21 mouse cellular contexts compared by ENCODE assay signal in the genomic region with DNA sequence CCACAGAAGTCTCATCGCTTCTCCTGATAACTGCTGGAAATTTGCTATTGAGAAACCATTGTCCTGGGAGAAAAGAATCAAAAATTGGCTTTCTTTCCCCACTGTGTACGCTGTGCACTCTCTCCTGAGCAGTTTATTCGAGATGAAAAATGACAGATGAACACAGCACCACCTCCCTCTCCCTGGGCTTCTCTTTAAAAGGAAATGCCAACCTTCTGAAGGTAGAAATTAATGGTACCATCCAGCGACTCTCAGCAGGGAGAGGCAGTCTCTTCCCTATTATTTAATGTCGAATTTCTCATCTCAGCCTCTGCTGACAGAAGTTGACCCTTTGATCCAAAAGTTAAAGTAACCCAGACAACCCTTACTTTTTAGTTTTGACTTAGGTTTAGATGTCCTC. TPM values are rescaled to one million over a fixed set of nuclear protein-coding genes. Genes with fewer than 3 reads are reported as not detected.
DNase-seq lines count a peak whose midpoint lies in the region; ATAC-seq lines count a peak whose summit lies in the region.
"Had no signal": no experiment of that assay in that cellular context is flagged by ENCODE, and none has a peak within 500 bp of the region (broad histone marks: within the 10 kb centered on the region; RNA-seq: fewer than 3 reads in every experiment).

No protein-coding gene starts in this region.

- H3K4me3 ChIP-seq in forebrain, embryonic 14.5 days (ENCODE audit: low read depth, low read length) = no peak overlapping the region
- H3K4me3 ChIP-seq in forebrain, embryonic 16.5 days (replicated peaks; ENCODE audit: low read length) = no peak overlapping the region
- H3K4me3 ChIP-seq in midbrain, embryonic 14.5 days (replicated peaks; ENCODE audit: low read depth, low read length) = no peak overlapping the region
- no peak overlapping the region for H3K4me3 ChIP-seq in midbrain, embryonic 13.5 days (replicated peaks)
- H3K4me3 ChIP-seq in forebrain, embryonic 15.5 days = no peak overlapping the region
- H3K4me3 ChIP-seq: embryonic facial prominence, embryonic 10.5 days; erythroblast, embryonic 14.5 days; gastrocnemius, adult 2 months; heart, embryonic 12.5 days; hindbrain, embryonic 10.5 days; intestine, embryonic 15.5 days had no signal

- ATAC-seq in forebrain, embryonic 14.5 days = no peak
- ATAC-seq in forebrain, embryonic 16.5 days = no peak
- ATAC-seq in midbrain, embryonic 14.5 days (ENCODE audit: low FRiP score, low TSS enrichment) = no peak
- no peak for ATAC-seq in midbrain, embryonic 13.5 days
- no peak for ATAC-seq in forebrain, embryonic 15.5 days (replicated peaks)

- no peak overlapping the region for H3K27ac ChIP-seq in forebrain, embryonic 14.5 days (ENCODE audit: low read depth, low read length)
- no peak overlapping the region for H3K27ac ChIP-seq in forebrain, embryonic 16.5 days (ENCODE audit: low read length)
- H3K27ac ChIP-seq in midbrain, embryonic 14.5 days (replicated peaks; ENCODE audit: low read depth, low read length) = peak overlapping the region; percentile 60
- no peak overlapping the region for H3K27ac ChIP-seq in midbrain, embryonic 13.5 days
- peak overlapping the region; percentile 41; the same call in 1 of the 2 replicates for H3K27ac ChIP-seq in forebrain, embryonic 15.5 days (replicated peaks)
- H3K27ac ChIP-seq: embryonic facial prominence, embryonic 10.5 days; gastrocnemius, adult 2 months; hindbrain, embryonic 10.5 days; intestine, embryonic 15.5 days had no signal

- no peaks in the 10 kb centered on the region for H3K36me3 ChIP-seq in forebrain, embryonic 14.5 days (ENCODE audit: control insufficient read depth, insufficient read depth, low read length)
- no peaks in the 10 kb centered on the region for H3K36me3 ChIP-seq in forebrain, embryonic 16.5 days (ENCODE audit: control insufficient read depth, insufficient read depth)
- no peaks in the 10 kb centered on the region for H3K36me3 ChIP-seq in midbrain, embryonic 14.5 days (ENCODE audit: control insufficient read depth, insufficient read depth, low read length)
- no peaks in the 10 kb centered on the region for H3K36me3 ChIP-seq in midbrain, embryonic 13.5 days
- no peaks in the 10 kb centered on the region for H3K36me3 ChIP-seq in forebrain, embryonic 15.5 days
- H3K36me3 ChIP-seq: embryonic facial prominence, embryonic 10.5 days; heart, embryonic 12.5 days; hindbrain, embryonic 10.5 days; intestine, embryonic 15.5 days had no signal

- no peaks in the 10 kb centered on the region for H3K9me3 ChIP-seq in forebrain, embryonic 14.5 days (replicated peaks; ENCODE audit: control insufficient read depth, low read length)
- no peaks in the 10 kb centered on the region for H3K9me3 ChIP-seq in forebrain, embryonic 16.5 days (ENCODE audit: control insufficient read depth, low read length)
- H3K9me3 ChIP-seq in midbrain, embryonic 14.5 days (ENCODE audit: control insufficient read depth, low read length) = no peaks in the 10 kb centered on the region
- H3K9me3 ChIP-seq in midbrain, embryonic 13.5 days = no peaks in the 10 kb centered on the region
- no peaks in the 10 kb centered on the region for H3K9me3 ChIP-seq in forebrain, embryonic 15.5 days
- H3K9me3 ChIP-seq: embryonic facial prominence, embryonic 10.5 days; heart, embryonic 12.5 days; hindbrain, embryonic 10.5 days; intestine, embryonic 15.5 days had no signal

- WGBS in forebrain, embryonic 14.5 days = 54% methylated on average over 5 of the region's 5 CpGs
- WGBS in forebrain, embryonic 16.5 days = 52% methylated on average over 5 of the region's 5 CpGs
- 70% methylated on average over 5 of the region's 5 CpGs for WGBS in midbrain, embryonic 14.5 days
- WGBS in midbrain, embryonic 13.5 days = 69% methylated on average over 5 of the region's 5 CpGs
- WGBS in forebrain, embryonic 15.5 days = 55% methylated on average over 5 of the region's 5 CpGs

- no peak overlapping the region for H3K9ac ChIP-seq in forebrain, embryonic 14.5 days (ENCODE audit: low read length)
- no peak overlapping the region for H3K9ac ChIP-seq in forebrain, embryonic 16.5 days (replicated peaks; ENCODE audit: low read depth, low read length)
- H3K9ac ChIP-seq in midbrain, embryonic 14.5 days (replicated peaks; ENCODE audit: low read length) = no peak overlapping the region
- H3K9ac ChIP-seq in midbrain, embryonic 13.5 days (replicated peaks) = no peak overlapping the region
- H3K9ac ChIP-seq in forebrain, embryonic 15.5 days (replicated peaks) = no peak overlapping the region
- H3K9ac ChIP-seq: heart, embryonic 12.5 days; intestine, embryonic 15.5 days had no signal

- peaks cover 13% of the 10 kb centered on the region for H3K4me1 ChIP-seq in forebrain, embryonic 14.5 days (ENCODE audit: control insufficient read depth, insufficient read depth, low read length)
- H3K4me1 ChIP-seq in forebrain, embryonic 16.5 days (replicated peaks; ENCODE audit: control insufficient read depth, insufficient read depth, low read length) = peaks cover 7% of the 10 kb centered on the region; the same call in 1 of the 2 replicates
- H3K4me1 ChIP-seq in midbrain, embryonic 14.5 days (ENCODE audit: control insufficient read depth, insufficient read depth, low read length) = peaks cover 13% of the 10 kb centered on the region
- peaks cover 17% of the 10 kb centered on the region for H3K4me1 ChIP-seq in midbrain, embryonic 13.5 days (replicated peaks)
- peaks cover 14% of the 10 kb centered on the region for H3K4me1 ChIP-seq in forebrain, embryonic 15.5 days

- no peak overlapping the region for H3K4me2 ChIP-seq in forebrain, embryonic 14.5 days (ENCODE audit: low read length)
- H3K4me2 ChIP-seq in forebrain, embryonic 16.5 days (ENCODE audit: low read length) = no peak overlapping the region
- H3K4me2 ChIP-seq in midbrain, embryonic 14.5 days (ENCODE audit: low read length) = no peak overlapping the region
- no peak overlapping the region for H3K4me2 ChIP-seq in midbrain, embryonic 13.5 days (replicated peaks)
- no peak overlapping the region for H3K4me2 ChIP-seq in forebrain, embryonic 15.5 days (replicated peaks)
- H3K4me2 ChIP-seq: heart, embryonic 12.5 days; intestine, embryonic 15.5 days had no signal

- peak; percentile 23 for DNase-seq in forebrain, embryonic 14.5 days (ENCODE audit: low spot score)
- no peak for DNase-seq in midbrain, embryonic 14.5 days
- DNase-seq in cerebellum, postnatal 4 days (ENCODE audit: low spot score in 2 of 2) = no peak
- DNase-seq: adrenal gland, adult 2 months; adrenal gland, postnatal 25 days; cerebellum, adult 18-20 months; cerebellum, adult 9-11 months; cerebellum, postnatal 36 days; gastrocnemius, postnatal 25 days had no signal

- no peaks in the 10 kb centered on the region for H3K27me3 ChIP-seq in forebrain, embryonic 14.5 days (replicated peaks; ENCODE audit: control insufficient read depth, insufficient read depth, low read length)
- no peaks in the 10 kb centered on the region for H3K27me3 ChIP-seq in forebrain, embryonic 16.5 days (replicated peaks; ENCODE audit: control insufficient read depth, insufficient read depth, low read length)
- no peaks in the 10 kb centered on the region for H3K27me3 ChIP-seq in midbrain, embryonic 14.5 days (ENCODE audit: control insufficient read depth, insufficient read depth, low read length)
- no peaks in the 10 kb centered on the region for H3K27me3 ChIP-seq in midbrain, embryonic 13.5 days
- H3K27me3 ChIP-seq in forebrain, embryonic 15.5 days = no peaks in the 10 kb centered on the region
- H3K27me3 ChIP-seq: CH12.LX; heart, embryonic 12.5 days had no signal

RNA-seq across cellular contexts. Expression of gene Gm49358, which starts 5.4 kb away (rescaled TPM):
- 0.88 TPM in 1 of 2 replicates, not detected in the other for polyA plus RNA-seq in forebrain, embryonic 14.5 days (2014; fragmentation: Nextera tagmentation; extraction: Ambion mirVana)
- polyA plus RNA-seq in forebrain, embryonic 16.5 days (2015; fragmentation: Nextera tagmentation; extraction: Ambion mirVana) = not detected in 2 replicates
- 0.87 TPM in 1 of 2 replicates, not detected in the other for polyA plus RNA-seq in midbrain, embryonic 14.5 days (2014; fragmentation: Nextera tagmentation; extraction: Ambion mirVana)
- not detected in 2 replicates for polyA plus RNA-seq in midbrain, embryonic 13.5 days (2015; fragmentation: Nextera tagmentation; extraction: Ambion mirVana)
- not detected in 2 replicates for polyA plus RNA-seq in forebrain, embryonic 15.5 days (2015; fragmentation: Nextera tagmentation; extraction: Ambion mirVana)
- polyA plus RNA-seq: adrenal gland, adult 2 months; embryonic facial prominence, embryonic 10.5 days; embryonic facial prominence, embryonic 14.5 days; erythroblast, embryonic 14.5 days; heart, embryonic 12.5 days; heart, embryonic 16.5 days; hindbrain, embryonic 10.5 days; intestine, embryonic 15.5 days had no signal

RNA-seq across cellular contexts. Expression of gene Nt5dc3, which starts 9.6 kb away (rescaled TPM):
- 6.7 and 7.6 TPM in 2 replicates for polyA plus RNA-seq in forebrain, embryonic 14.5 days (2014; fragmentation: Nextera tagmentation; extraction: Ambion mirVana)
- 7.8 and 8.1 TPM in 2 replicates for polyA plus RNA-seq in forebrain, embryonic 16.5 days (2015; fragmentation: Nextera tagmentation; extraction: Ambion mirVana)
- 14.9 and 17.2 TPM in 2 replicates for polyA plus RNA-seq in midbrain, embryonic 14.5 days (2014; fragmentation: Nextera tagmentation; extraction: Ambion mirVana)
- polyA plus RNA-seq in midbrain, embryonic 13.5 days (2015; fragmentation: Nextera tagmentation; extraction: Ambion mirVana) = 5.9 and 6.5 TPM in 2 replicates
- polyA plus RNA-seq in forebrain, embryonic 15.5 days (2015; fragmentation: Nextera tagmentation; extraction: Ambion mirVana) = 6.6 and 6.7 TPM in 2 replicates

Comparison
In these comparisons a context has a peak if more than half of its experiments do, and no peak if none do; other contexts are left out.
1. H3K27ac ChIP-seq: peak in midbrain, embryonic 14.5 days (single experiment) and forebrain, embryonic 15.5 days (single experiment); none in forebrain, embryonic 14.5 days (single experiment), forebrain, embryonic 16.5 days (single experiment) and midbrain, embryonic 13.5 days (single experiment).